ENCODE assay signal across 26 mouse cellular contexts in the genomic region with DNA sequence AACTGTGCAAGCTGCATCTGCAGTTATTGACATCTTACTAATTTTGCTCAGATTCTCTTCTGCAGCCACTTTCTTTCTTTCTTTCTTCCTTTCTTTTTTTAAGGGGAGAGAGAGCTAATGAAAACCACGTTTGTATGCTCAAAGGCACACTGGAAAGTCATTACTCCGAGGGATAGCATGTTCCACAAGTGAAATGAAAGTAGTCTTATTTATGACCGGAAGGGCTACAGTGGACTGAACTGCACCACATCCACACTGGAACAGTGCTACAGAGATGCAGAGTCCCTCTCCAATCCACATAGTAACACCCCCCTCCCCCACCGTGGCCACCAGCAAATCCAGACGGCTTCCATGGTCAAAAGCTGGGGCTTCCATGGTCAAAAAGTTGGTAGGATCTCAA.
DNase-seq lines count a peak whose midpoint lies in the region; ATAC-seq and TF ChIP-seq lines count a peak whose summit lies in the region.
"Had no signal": no experiment of that assay in that cellular context is flagged by ENCODE, and none has a peak within 500 bp of the region (broad histone marks: within the 10 kb centered on the region; RNA-seq: fewer than 3 reads in every experiment).

No protein-coding gene starts in this region.

- no peaks in the 10 kb centered on the region for H3K27me3 ChIP-seq in kidney, postnatal 0 days (ENCODE audit: insufficient read depth, low read length)
- no peaks in the 10 kb centered on the region for H3K27me3 ChIP-seq in limb, embryonic 11.5 days (ENCODE audit: control insufficient read depth, insufficient read depth, low read length)
- no peaks in the 10 kb centered on the region for H3K27me3 ChIP-seq in limb, embryonic 14.5 days (ENCODE audit: control insufficient read depth, insufficient read depth, low read length)
- no peaks in the 10 kb centered on the region for H3K27me3 ChIP-seq in hindbrain, embryonic 13.5 days
- H3K27me3 ChIP-seq: embryonic facial prominence, embryonic 13.5 days; forebrain, embryonic 13.5 days; heart, embryonic 12.5 days; heart, embryonic 15.5 days had no signal

- no peak for ATAC-seq in kidney, postnatal 0 days (replicated peaks; ENCODE audit: low FRiP score, low read depth)
- ATAC-seq in limb, embryonic 11.5 days (ENCODE audit: insufficient number of reproducible peaks, low FRiP score, low TSS enrichment, low read depth) = 0 out of 2 replicates have a peak, but pooled peaks have one; percentile 50
- ATAC-seq in limb, embryonic 14.5 days (ENCODE audit: low FRiP score, low read depth) = peak; percentile 8; the same call in 1 of the 2 replicates
- no peak for ATAC-seq in hindbrain, embryonic 13.5 days (ENCODE audit: low FRiP score)
- ATAC-seq: CD4-positive, CD25-positive, alpha-beta regulatory T cell, adult 4 months; forebrain, embryonic 13.5 days; forebrain, embryonic 16.5 days; hindbrain, postnatal 0 days had no signal

- 60% methylated on average over 5 of the region's 5 CpGs for WGBS in kidney, postnatal 0 days
- WGBS in limb, embryonic 11.5 days = 40% methylated on average over 5 of the region's 5 CpGs
- 27% methylated on average over 5 of the region's 5 CpGs for WGBS in limb, embryonic 14.5 days
- WGBS in hindbrain, embryonic 13.5 days = 82% methylated on average over 5 of the region's 5 CpGs

- no peak for TF ChIP-seq POLR2A in limb, embryonic 14.5 days (IDR thresholded peaks at IDR 0.05; ENCODE audit: borderline replicate concordance, extremely low read depth, insufficient read depth, insufficient read length)

- H3K4me2 ChIP-seq in kidney, postnatal 0 days (ENCODE audit: low read length) = no peak overlapping the region
- H3K4me2 ChIP-seq in limb, embryonic 11.5 days (ENCODE audit: low read depth, severe bottlenecking) = no peak overlapping the region; the same call in 1 of the 2 replicates
- H3K4me2 ChIP-seq in limb, embryonic 14.5 days (replicated peaks; ENCODE audit: low read depth, low read length, severe bottlenecking) = no peak overlapping the region
- no peak overlapping the region for H3K4me2 ChIP-seq in hindbrain, embryonic 13.5 days
- H3K4me2 ChIP-seq: embryonic facial prominence, embryonic 13.5 days; forebrain, embryonic 13.5 days; heart, embryonic 12.5 days; heart, embryonic 15.5 days; hindbrain, embryonic 14.5 days had no signal

- no peaks in the 10 kb centered on the region; the same call in 1 of the 2 replicates for H3K4me1 ChIP-seq in kidney, postnatal 0 days (replicated peaks; ENCODE audit: insufficient read depth, low read length)
- H3K4me1 ChIP-seq in limb, embryonic 11.5 days (ENCODE audit: control insufficient read depth, insufficient read depth, low read length) = peaks cover 25% of the 10 kb centered on the region
- H3K4me1 ChIP-seq in limb, embryonic 14.5 days (ENCODE audit: control insufficient read depth, insufficient read depth, low read length) = peaks cover 26% of the 10 kb centered on the region
- H3K4me1 ChIP-seq in hindbrain, embryonic 13.5 days (replicated peaks) = no peaks in the 10 kb centered on the region
- H3K4me1 ChIP-seq: forebrain, embryonic 13.5 days; hindbrain, embryonic 10.5 days had no signal

- H3K27ac ChIP-seq in kidney, postnatal 0 days = no peak overlapping the region
- H3K27ac ChIP-seq in limb, embryonic 11.5 days (replicated peaks; ENCODE audit: low read depth, low read length) = peak overlapping the region; percentile 87
- peak overlapping the region; percentile 73 for H3K27ac ChIP-seq in limb, embryonic 14.5 days (replicated peaks; ENCODE audit: low read depth, low read length)
- H3K27ac ChIP-seq in hindbrain, embryonic 13.5 days = no peak overlapping the region
- H3K27ac ChIP-seq: embryonic facial prominence, embryonic 13.5 days; forebrain, embryonic 10.5 days; forebrain, embryonic 13.5 days; heart, embryonic 15.5 days; hindbrain, embryonic 10.5 days; hindbrain, embryonic 14.5 days; hindbrain, postnatal 0 days had no signal

- DNase-seq in kidney, postnatal 0 days (ENCODE audit: low spot score) = peak; percentile 56
- DNase-seq in kidney, postnatal 14 days = no peak
- DNase-seq in limb, embryonic 11.5 days (ENCODE audit: low spot score) = no peak
- DNase-seq in limb, embryonic 14.5 days (ENCODE audit: low spot score) = no peak
- no peak for DNase-seq in urinary bladder, postnatal 4 days (ENCODE audit: low spot score in 2 of 2)
- DNase-seq: adrenal gland, adult 2 months; adrenal gland, postnatal 14 days; cerebellum, adult 11 months; cerebellum, adult 2 months; cerebellum, adult 9-11 months; cerebellum, postnatal 25 days; gastrocnemius, postnatal 25 days; heart, adult 18-20 months; heart, postnatal 10 days; heart, postnatal 36 days had no signal

- no peaks in the 10 kb centered on the region for H3K9me3 ChIP-seq in kidney, postnatal 0 days (replicated peaks; ENCODE audit: low read length)
- no peaks in the 10 kb centered on the region for H3K9me3 ChIP-seq in limb, embryonic 11.5 days (ENCODE audit: control insufficient read depth, low read length)
- no peaks in the 10 kb centered on the region for H3K9me3 ChIP-seq in limb, embryonic 14.5 days (ENCODE audit: control insufficient read depth, low read length)
- no peaks in the 10 kb centered on the region for H3K9me3 ChIP-seq in hindbrain, embryonic 13.5 days
- H3K9me3 ChIP-seq: embryonic facial prominence, embryonic 13.5 days; forebrain, embryonic 10.5 days; forebrain, embryonic 13.5 days; heart, embryonic 12.5 days; heart, embryonic 15.5 days; hindbrain, embryonic 10.5 days had no signal

- no peak overlapping the region for H3K4me3 ChIP-seq in kidney, postnatal 0 days (replicated peaks; ENCODE audit: low read depth, low read length)
- no peak overlapping the region for H3K4me3 ChIP-seq in limb, embryonic 11.5 days (ENCODE audit: low read depth, low read length)
- H3K4me3 ChIP-seq in limb, embryonic 14.5 days (replicated peaks; ENCODE audit: low read length) = no peak overlapping the region
- no peak overlapping the region for H3K4me3 ChIP-seq in hindbrain, embryonic 13.5 days
- H3K4me3 ChIP-seq: embryonic facial prominence, embryonic 13.5 days; forebrain, embryonic 10.5 days; forebrain, embryonic 13.5 days; heart, embryonic 12.5 days; heart, embryonic 15.5 days; hindbrain, embryonic 10.5 days had no signal

- no peak overlapping the region for H3K9ac ChIP-seq in kidney, postnatal 0 days (ENCODE audit: low read depth, low read length)
- H3K9ac ChIP-seq in limb, embryonic 11.5 days (ENCODE audit: low read length) = no peak overlapping the region
- H3K9ac ChIP-seq in limb, embryonic 14.5 days (ENCODE audit: low read depth, low read length, severe bottlenecking) = no peak overlapping the region
- no peak overlapping the region for H3K9ac ChIP-seq in hindbrain, embryonic 13.5 days
- H3K9ac ChIP-seq: embryonic facial prominence, embryonic 13.5 days; forebrain, embryonic 13.5 days; heart, embryonic 12.5 days; heart, embryonic 15.5 days; hindbrain, embryonic 14.5 days had no signal

- TF ChIP-seq CTCF in kidney, postnatal 0 days (IDR thresholded peaks at IDR 0.05; ENCODE audit: low read depth) = no peak

- H3K36me3 ChIP-seq in kidney, postnatal 0 days (ENCODE audit: insufficient read depth, low read length) = no peaks in the 10 kb centered on the region
- no peaks in the 10 kb centered on the region for H3K36me3 ChIP-seq in limb, embryonic 11.5 days (ENCODE audit: control insufficient read depth, insufficient read depth, low read length)
- H3K36me3 ChIP-seq in limb, embryonic 14.5 days (ENCODE audit: control insufficient read depth, insufficient read depth, low read length) = no peaks in the 10 kb centered on the region
- no peaks in the 10 kb centered on the region for H3K36me3 ChIP-seq in hindbrain, embryonic 13.5 days
- H3K36me3 ChIP-seq: embryonic facial prominence, embryonic 13.5 days; forebrain, embryonic 10.5 days; heart, embryonic 12.5 days; heart, embryonic 15.5 days; hindbrain, embryonic 10.5 days had no signal

Comparison
In these comparisons a context has a peak if more than half of its experiments do, and no peak if none do; other contexts are left out.
1. ATAC-seq: peak in limb, embryonic 11.5 days (single experiment) and limb, embryonic 14.5 days (single experiment); none in kidney, postnatal 0 days (single experiment) and hindbrain, embryonic 13.5 days (single experiment).
2. H3K27ac ChIP-seq: peak in limb, embryonic 11.5 days (single experiment) and limb, embryonic 14.5 days (single experiment); none in kidney, postnatal 0 days (single experiment) and hindbrain, embryonic 13.5 days (single experiment).